Mouse (Mus musculus): ENCODE results near the gene Ppp1r12a.
"Not testable (repeated sequence)": the region's sequence is repeated elsewhere in the genome, so short reads cannot be mapped to it uniquely, and the experiment has no call there.

The Ppp1r12a gene

GRCm38 (mm10) chr10:108198945-108199344 lies 37.0 kb downstream of the Ppp1r12a start:
- no peak for DNase-seq (ENCODE audit: extremely low read depth, low read depth)

GRCm38 (mm10) chr10:108202126-108202525 lies 40.1 kb downstream of the Ppp1r12a start:
- DNase-seq (ENCODE audit: extremely low read depth, low read depth), result no peak

GRCm38 (mm10) chr10:108203440-108203839 lies 41.4 kb downstream of the Ppp1r12a start:
- no peak for DNase-seq (ENCODE audit: extremely low read depth, low read depth)

- DNase-seq (ENCODE audit: extremely low read depth, low read depth), result no peak
These were observed 47.4 kb downstream of the Ppp1r12a start for GRCm38 (mm10) chr10:108209396-108209795.

GRCm38 (mm10) chr10:108224413-108224812 lies 62.4 kb downstream of the Ppp1r12a start:
- DNase-seq (ENCODE audit: extremely low read depth, low read depth), result no peak

GRCm38 (mm10) chr10:108237049-108237448 lies 75.1 kb downstream of the Ppp1r12a start:
- DNase-seq (ENCODE audit: extremely low read depth, low read depth), result no peak

GRCm38 (mm10) chr10:108239061-108239460 lies 77.1 kb downstream of the Ppp1r12a start:
- DNase-seq (ENCODE audit: extremely low read depth, low read depth), result no peak

- no peak for DNase-seq (ENCODE audit: extremely low read depth, low read depth)
These were observed 88.7 kb downstream of the Ppp1r12a start for GRCm38 (mm10) chr10:108250710-108251109.

GRCm38 (mm10) chr10:108251181-108251580 lies 89.2 kb downstream of the Ppp1r12a start:
- no peak for DNase-seq (ENCODE audit: extremely low read depth, low read depth)

GRCm38 (mm10) chr10:108255812-108256376 lies 93.9 kb downstream of the Ppp1r12a start:
- DNase-seq (ENCODE audit: extremely low read depth, low read depth), result no peak

- DNase-seq (ENCODE audit: extremely low read depth, low read depth), result no peak
These were observed 98.9 kb downstream of the Ppp1r12a start for GRCm38 (mm10) chr10:108260931-108261330.

- DNase-seq (ENCODE audit: extremely low read depth, low read depth), result no peak
These were observed 102.6 kb downstream of the Ppp1r12a start for GRCm38 (mm10) chr10:108264641-108265040.

GRCm38 (mm10) chr10:108271201-108271600 lies 109.2 kb downstream of the Ppp1r12a start:
- no peak for DNase-seq (ENCODE audit: extremely low read depth, low read depth)

GRCm38 (mm10) chr10:108276678-108277077 lies 114.7 kb downstream of the Ppp1r12a start:
- DNase-seq (ENCODE audit: extremely low read depth, low read depth), result no peak

GRCm38 (mm10) chr10:108277198-108277597 lies 115.2 kb downstream of the Ppp1r12a start:
- no peak for DNase-seq (ENCODE audit: extremely low read depth, low read depth)

GRCm38 (mm10) chr10:108281099-108281498 lies 119.1 kb downstream of the Ppp1r12a start:
- DNase-seq (ENCODE audit: extremely low read depth, low read depth), result not testable (repeated sequence)

- DNase-seq (ENCODE audit: extremely low read depth, low read depth), result no peak
These were observed 120.4 kb downstream of the Ppp1r12a start for GRCm38 (mm10) chr10:108282351-108282750.

GRCm38 (mm10) chr10:108283418-108283817 lies 121.4 kb downstream of the Ppp1r12a start:
- no peak for DNase-seq (ENCODE audit: extremely low read depth, low read depth)

- DNase-seq (ENCODE audit: extremely low read depth, low read depth), result no peak
These were observed 121.8 kb downstream of the Ppp1r12a start for GRCm38 (mm10) chr10:108283837-108284236.

- DNase-seq (ENCODE audit: extremely low read depth, low read depth), result no peak
These were observed 122.5 kb downstream of the Ppp1r12a start for GRCm38 (mm10) chr10:108284445-108284844.

GRCm38 (mm10) chr10:108284977-108285376 lies 123.0 kb downstream of the Ppp1r12a start:
- DNase-seq (ENCODE audit: extremely low read depth, low read depth), result no peak

GRCm38 (mm10) chr10:108286658-108287437 lies 124.9 kb downstream of the Ppp1r12a start:
- DNase-seq (ENCODE audit: extremely low read depth, low read depth), result no peak

GRCm38 (mm10) chr10:108287438-108287801 lies 125.4 kb downstream of the Ppp1r12a start:
- no peak for DNase-seq (ENCODE audit: extremely low read depth, low read depth)

All from MEL-GATA-1-ER (cell line).